Mouse (Mus musculus): ENCODE measurements around the gene Msln. TPM values are rescaled to one million over a fixed set of nuclear protein-coding genes. Genes with fewer than 3 reads are reported as not detected.
"Not testable (repeated sequence)": the region's sequence is repeated elsewhere in the genome, so short reads cannot be mapped to it uniquely, and the experiment has no call there.

The Msln gene
- polyA plus RNA-seq, 1 experiment = 3.3 TPM

DNA sequence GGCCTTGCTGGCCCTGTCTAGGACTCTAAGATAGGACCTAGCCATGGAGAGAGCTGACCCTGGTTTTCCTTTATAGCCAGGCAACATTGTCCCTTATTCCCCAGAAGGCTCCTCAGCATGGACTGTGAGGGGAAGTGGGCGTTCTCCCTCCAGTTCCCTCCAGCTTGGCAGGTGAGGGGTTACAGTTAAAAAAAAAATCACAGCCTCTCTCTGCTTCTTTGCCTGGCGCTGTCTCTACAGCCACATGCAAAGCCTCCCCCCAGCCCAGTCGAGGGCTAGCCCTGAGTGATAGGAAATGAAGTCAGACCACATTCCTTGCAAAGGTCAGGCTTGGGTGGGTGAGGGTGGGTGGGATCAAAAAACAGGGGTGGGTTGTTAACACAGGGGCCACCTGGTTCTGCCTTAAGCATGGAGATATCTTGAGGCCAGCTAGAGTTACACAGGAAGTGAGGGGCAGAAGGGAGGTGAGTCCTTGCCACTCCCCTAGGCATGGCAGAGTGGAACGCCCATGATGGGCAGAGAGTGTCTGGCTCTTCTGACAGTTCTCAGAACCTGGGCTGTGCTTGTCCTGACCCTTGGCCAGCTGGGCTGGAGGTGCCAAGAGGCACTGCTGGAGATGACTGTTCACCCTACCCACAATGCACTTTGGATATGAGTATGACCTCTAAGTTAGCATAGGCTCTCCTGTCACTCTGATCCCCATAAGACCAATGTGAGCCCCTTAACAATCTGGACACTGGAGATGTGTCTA, 1.6 kb upstream of the Msln start:
- Histone ChIP-seq H3K27ac (ENCODE audit: insufficient read depth, low read length) (peak overlapping the region; percentile 49), H3K4me3 (ENCODE audit: insufficient read depth, low read length) (no peak overlapping the region), H3K4me1 (ENCODE audit: control insufficient read depth, insufficient read depth, low read length) (peaks cover 18% of the 10 kb centered on the region)
- TF ChIP-seq POLR2A (IDR thresholded peaks at IDR 0.05; ENCODE audit: low read depth, low read length) = no peak
- no peak for TF ChIP-seq CTCF (IDR thresholded peaks at IDR 0.05; ENCODE audit: borderline replicate concordance, insufficient read depth, low read length)

DNA sequence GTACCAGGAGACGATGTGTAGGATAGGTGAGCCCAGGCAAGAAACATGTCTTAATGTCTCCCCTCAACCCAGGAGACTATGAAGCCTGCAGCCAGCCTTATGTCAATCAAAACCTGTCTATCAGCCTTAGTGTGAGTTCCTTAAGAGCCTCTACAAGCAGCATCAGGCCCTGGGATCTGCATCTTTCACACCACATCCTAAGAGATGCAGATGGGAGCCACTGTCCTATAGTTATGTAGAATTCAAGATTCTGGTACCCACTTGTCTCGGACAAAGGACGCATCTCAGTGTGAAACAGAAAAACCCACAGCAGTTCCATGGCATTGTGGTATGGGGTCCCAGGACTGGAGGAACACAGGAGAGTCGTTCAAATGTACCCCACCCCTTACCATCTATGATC, 908 bp upstream of the Msln start:
- Histone ChIP-seq H3K27ac (ENCODE audit: insufficient read depth, low read length) (no peak overlapping the region), H3K4me3 (ENCODE audit: insufficient read depth, low read length) (no peak overlapping the region), H3K4me1 (ENCODE audit: control insufficient read depth, insufficient read depth, low read length) (peaks cover 18% of the 10 kb centered on the region)
- no peak for TF ChIP-seq POLR2A (IDR thresholded peaks at IDR 0.05; ENCODE audit: low read depth, low read length)
- no peak for TF ChIP-seq CTCF (IDR thresholded peaks at IDR 0.05; ENCODE audit: borderline replicate concordance, insufficient read depth, low read length)

DNA sequence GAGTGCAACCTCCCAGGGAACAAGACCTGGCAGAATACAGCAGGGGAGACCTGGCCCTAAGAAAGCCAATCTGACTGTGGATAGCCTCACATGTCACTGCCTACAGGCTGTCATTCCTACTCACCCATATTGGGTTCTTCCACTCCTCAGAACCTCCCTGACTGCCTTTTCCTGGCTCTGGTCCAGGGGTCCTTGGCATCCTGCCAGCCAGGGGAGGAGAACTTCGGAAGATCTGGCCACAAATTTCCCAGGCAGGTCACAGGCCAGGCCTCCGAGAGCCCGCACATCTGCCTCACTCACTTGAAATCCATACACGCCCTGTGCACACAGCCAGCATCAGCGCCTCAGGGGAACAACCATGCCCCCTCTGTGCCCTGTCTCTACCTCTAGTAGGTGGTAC, 2.7 kb downstream of the Msln start:
- H3K27ac ChIP-seq (ENCODE audit: insufficient read depth, low read length) = no peak overlapping the region

DNA sequence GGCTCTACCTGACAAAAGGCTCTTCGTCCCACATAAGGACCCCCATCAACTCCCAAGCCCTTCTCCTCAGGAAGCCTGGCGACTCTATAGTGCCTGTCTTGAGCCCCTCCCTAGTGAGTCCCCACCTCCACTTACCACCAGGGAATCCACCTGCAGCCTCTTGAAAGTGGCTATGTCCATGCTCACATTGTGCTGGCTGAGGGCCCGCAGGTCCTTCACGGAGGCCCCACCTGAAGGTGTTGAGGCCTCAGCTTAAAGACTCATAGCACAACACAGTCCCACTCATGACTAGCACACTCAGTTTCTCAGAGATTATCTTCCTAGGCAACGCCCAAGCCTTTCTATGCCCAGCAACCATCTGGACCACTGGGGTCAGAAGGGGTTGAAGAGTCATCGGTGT, 4.9 kb downstream of the Msln start:
- TF ChIP-seq POLR2A (IDR thresholded peaks at IDR 0.05; ENCODE audit: low read depth, low read length) (no peak), CTCF (IDR thresholded peaks at IDR 0.05; ENCODE audit: borderline replicate concordance, insufficient read depth, low read length) (no peak)
- Histone ChIP-seq H3K27ac (ENCODE audit: insufficient read depth, low read length) (no peak overlapping the region), H3K4me1 (ENCODE audit: control insufficient read depth, insufficient read depth, low read length) (peaks cover 3% of the 10 kb centered on the region; the same call in 1 of the 2 replicates), H3K4me3 (ENCODE audit: insufficient read depth, low read length) (no peak overlapping the region)

More for the DNA sequence above, 2.7 kb downstream of the Msln start:
- no peak for TF ChIP-seq CTCF (IDR thresholded peaks at IDR 0.05; ENCODE audit: borderline replicate concordance, insufficient read depth, low read length)
- no peak for TF ChIP-seq POLR2A (IDR thresholded peaks at IDR 0.05; ENCODE audit: low read depth, low read length)
- Histone ChIP-seq H3K4me3 (ENCODE audit: insufficient read depth, low read length) (no peak overlapping the region), H3K4me1 (ENCODE audit: control insufficient read depth, insufficient read depth, low read length) (peaks cover 9% of the 10 kb centered on the region)

DNA sequence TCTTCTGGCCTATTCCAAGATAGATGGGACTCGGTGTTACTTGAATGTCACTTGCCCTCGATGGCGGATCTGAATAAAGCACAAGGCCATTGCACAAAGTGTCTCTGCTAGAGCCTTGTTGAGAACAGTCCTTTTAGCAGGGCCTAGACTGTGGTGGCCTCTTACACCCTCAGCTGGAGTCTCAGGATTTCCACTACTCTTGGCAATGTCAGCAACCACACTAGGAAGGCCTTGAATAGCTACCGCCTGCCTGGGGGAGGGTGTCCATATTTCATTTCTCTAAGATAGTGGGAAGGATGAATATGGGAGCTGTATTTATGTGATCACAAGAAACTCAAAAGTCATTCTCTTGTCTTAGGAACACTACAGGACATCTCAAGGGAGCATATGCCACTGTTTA, 5.9 kb downstream of the Msln start:
- TF ChIP-seq CTCF (IDR thresholded peaks at IDR 0.05; ENCODE audit: borderline replicate concordance, insufficient read depth, low read length) = no peak
- Histone ChIP-seq H3K27ac (ENCODE audit: insufficient read depth, low read length) (no peak overlapping the region), H3K4me1 (ENCODE audit: control insufficient read depth, insufficient read depth, low read length) (peaks cover 3% of the 10 kb centered on the region; the same call in 1 of the 2 replicates), H3K4me3 (ENCODE audit: insufficient read depth, low read length) (no peak overlapping the region)

DNA sequence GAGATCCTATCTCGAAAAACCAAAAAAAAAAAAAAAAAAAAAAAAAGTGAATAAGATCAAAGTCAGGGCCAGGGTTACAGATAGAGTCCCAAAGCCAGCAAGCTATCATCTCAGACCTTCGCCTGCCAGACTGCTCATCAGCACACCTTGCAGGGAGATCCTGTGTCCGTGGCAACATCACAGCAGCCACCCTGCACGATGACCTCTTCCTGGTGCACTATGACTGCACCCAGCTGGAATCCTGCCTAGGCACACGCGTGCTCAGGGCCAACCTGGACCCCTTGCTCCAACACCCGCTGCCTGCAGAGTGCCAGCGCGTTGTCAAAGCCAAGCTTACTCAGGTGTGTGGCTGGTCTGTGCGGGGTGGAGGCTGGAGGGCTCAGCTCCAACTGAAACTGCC, 9.9 kb downstream of the Msln start:
- TF ChIP-seq POLR2A (IDR thresholded peaks at IDR 0.05; ENCODE audit: low read depth, low read length) = no peak
- TF ChIP-seq CTCF (IDR thresholded peaks at IDR 0.05; ENCODE audit: borderline replicate concordance, insufficient read depth, low read length) = no peak
- H3K4me1 ChIP-seq (ENCODE audit: control insufficient read depth, insufficient read depth, low read length) = no peaks in the 10 kb centered on the region

GRCm38 (mm10) chr17:25743831-25744230, 10.3 kb downstream of the Msln start:
- no peaks in the 10 kb centered on the region for H3K4me1 ChIP-seq (ENCODE audit: control insufficient read depth, insufficient read depth, low read length)
- H3K27ac ChIP-seq (ENCODE audit: insufficient read depth, low read length) = no peak overlapping the region
- no peak for TF ChIP-seq POLR2A (IDR thresholded peaks at IDR 0.05; ENCODE audit: low read depth, low read length)
- H3K4me3 ChIP-seq (ENCODE audit: insufficient read depth, low read length) = no peak overlapping the region

More for the DNA sequence above, 9.9 kb downstream of the Msln start:
- Histone ChIP-seq H3K27ac (ENCODE audit: insufficient read depth, low read length) (no peak overlapping the region), H3K4me3 (ENCODE audit: insufficient read depth, low read length) (no peak overlapping the region)

DNA sequence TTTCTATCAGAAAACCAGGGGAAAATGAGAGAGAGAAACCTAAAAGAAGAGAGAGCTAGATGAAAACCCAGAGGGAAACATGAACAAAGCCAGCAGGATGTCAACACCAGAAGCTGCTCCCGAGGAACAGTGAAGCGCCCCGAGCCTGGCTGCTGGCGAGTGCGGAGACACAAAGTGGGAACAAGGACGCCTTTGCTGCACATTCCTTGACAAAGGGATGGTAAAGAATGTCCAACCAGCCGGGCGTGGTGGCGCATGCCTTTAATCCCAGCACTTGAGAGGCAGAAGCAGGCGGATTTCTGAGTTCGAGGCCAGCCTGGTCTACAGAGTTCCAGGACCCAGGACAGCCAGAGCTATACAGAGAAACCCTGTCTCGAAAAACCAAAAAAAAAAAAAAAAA, 12.7 kb downstream of the Msln start:
- not testable (repeated sequence) for H3K4me3 ChIP-seq (ENCODE audit: insufficient read depth, low read length); H3K27ac ChIP-seq (ENCODE audit: insufficient read depth, low read length); H3K4me1 ChIP-seq (ENCODE audit: control insufficient read depth, insufficient read depth, low read length)

GRCm38 (mm10) chr17:25738861-25739260, 15.3 kb downstream of the Msln start:
- TF ChIP-seq POLR2A (IDR thresholded peaks at IDR 0.05; ENCODE audit: low read depth, low read length) (no peak), CTCF (IDR thresholded peaks at IDR 0.05; ENCODE audit: borderline replicate concordance, insufficient read depth, low read length) (no peak)
- Histone ChIP-seq H3K4me1 (ENCODE audit: control insufficient read depth, insufficient read depth, low read length) (no peaks in the 10 kb centered on the region), H3K4me3 (ENCODE audit: insufficient read depth, low read length) (no peak overlapping the region), H3K27ac (ENCODE audit: insufficient read depth, low read length) (no peak overlapping the region)

DNA sequence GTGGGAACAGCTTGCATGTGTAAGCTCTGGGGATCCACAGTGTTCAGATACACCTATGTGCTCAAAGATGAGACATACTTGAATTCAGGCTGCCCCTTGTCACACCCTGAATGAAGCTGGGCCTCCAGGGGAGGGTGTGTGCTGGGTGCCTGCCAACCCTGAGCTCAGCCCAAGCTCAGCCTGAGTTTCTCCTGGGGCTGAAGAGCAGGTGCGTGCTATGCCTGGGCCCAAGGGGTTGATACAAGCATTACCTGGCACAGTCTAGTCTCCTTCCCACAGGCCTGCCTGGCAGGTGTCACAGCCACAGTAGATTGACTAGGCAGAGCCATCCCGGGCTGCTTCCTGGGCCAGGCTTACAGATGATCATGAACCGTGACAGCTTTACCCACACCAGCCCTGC, 18.4 kb downstream of the Msln start, which contains the start of gene Mslnl:
Gene Mslnl, plus strand, starts transcription at position 298 of the 400 bp plus-strand sequence.
- no peak within 1 kb of the TSS for H3K4me3 ChIP-seq (ENCODE audit: insufficient read depth, low read length)
- H3K4me1 ChIP-seq (ENCODE audit: control insufficient read depth, insufficient read depth, low read length) = no peaks in the 10 kb centered on the region
- TF ChIP-seq CTCF (IDR thresholded peaks at IDR 0.05; ENCODE audit: borderline replicate concordance, insufficient read depth, low read length) = no peak
- TF ChIP-seq POLR2A (IDR thresholded peaks at IDR 0.05; ENCODE audit: low read depth, low read length) = no peak
- no peak within 1 kb of the TSS for H3K27ac ChIP-seq (ENCODE audit: insufficient read depth, low read length)

- no peak for TF ChIP-seq CTCF (IDR thresholded peaks at IDR 0.05; ENCODE audit: borderline replicate concordance, insufficient read depth, low read length)
- TF ChIP-seq POLR2A (IDR thresholded peaks at IDR 0.05; ENCODE audit: low read depth, low read length) = no peak
- H3K27ac ChIP-seq (ENCODE audit: insufficient read depth, low read length) = no peak overlapping the region
- no peaks in the 10 kb centered on the region for H3K4me1 ChIP-seq (ENCODE audit: control insufficient read depth, insufficient read depth, low read length)
- H3K4me3 ChIP-seq (ENCODE audit: insufficient read depth, low read length) = no peak overlapping the region
Measured at GRCm38 (mm10) chr17:25735246-25735645, 18.9 kb downstream of the Msln start.

Data from embryonic fibroblast, embryonic 13.5 days (primary cell).